Mouse (Mus musculus) left cerebral cortex, adult 18-20 months (tissue): ENCODE measurements around the gene Ankrd33b. TPM values are rescaled to one million over a fixed set of nuclear protein-coding genes. Genes with fewer than 3 reads are reported as not detected.

ENCODE experiments used
- DNase-seq, 2 experiments: peaks; one replicate each; pipeline ENCODE4 v3.0.0; 2021 to 2022; ENCODE audit warnings: low spot score in 2 of 2, mixed read lengths in 1 of 2
- total RNA-seq, 2 experiments: library from RNA; stranded (reverse); gene quantifications; 2 replicates each; pipeline ENCODE4 v1.2.3; 2021

Gene Ankrd33b
- total RNA-seq, 2 experiments from 2014 or later: 81.7 to 87.2 TPM

DNA sequence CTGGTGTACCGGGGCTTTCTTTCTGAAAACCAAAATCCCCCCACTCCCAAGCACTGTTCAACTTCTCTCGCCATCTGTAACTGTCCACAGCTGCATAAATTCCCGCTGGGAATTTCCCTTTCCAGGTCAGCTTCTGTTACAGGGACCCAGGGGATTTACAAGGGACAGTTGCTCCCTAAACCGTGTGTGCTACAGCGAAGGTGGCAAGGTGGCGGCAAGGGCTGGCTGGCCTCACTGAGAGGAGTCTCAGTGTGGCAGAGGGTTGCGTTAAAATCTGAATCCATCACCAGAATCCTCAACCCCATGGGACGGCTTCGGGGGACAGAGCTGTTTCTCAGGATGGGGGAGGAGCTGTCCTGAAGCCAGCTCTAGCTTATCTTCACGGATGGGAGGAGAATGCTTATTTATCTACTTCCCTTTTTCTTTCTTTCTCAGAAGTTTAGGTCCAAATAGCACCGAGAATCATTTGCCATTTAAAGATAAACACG lies 1.6 kb upstream of the Ankrd33b start:
- no peak for DNase-seq

DNA sequence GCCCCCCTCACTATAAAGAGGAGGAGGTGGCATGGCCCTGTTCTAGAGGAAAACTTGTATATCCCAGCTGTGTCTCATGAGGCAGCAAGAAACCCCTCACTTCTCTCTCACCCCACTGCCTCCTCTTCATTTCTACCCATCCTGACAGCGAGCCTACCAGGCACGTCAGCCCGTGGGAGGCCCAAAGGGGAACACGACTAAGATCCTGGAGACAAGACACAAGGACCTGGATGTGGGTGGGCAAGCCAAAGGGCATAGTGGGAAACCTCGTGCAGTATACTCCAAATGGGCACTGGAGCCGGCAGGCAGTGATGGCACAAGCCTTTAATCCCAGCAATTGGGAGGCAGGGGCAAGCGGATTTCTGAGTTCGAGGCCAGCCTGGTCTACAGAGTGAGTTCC lies 1.0 kb upstream of the Ankrd33b start:
- peak in 1 of 2 experiments; percentile 49 for DNase-seq

DNA sequence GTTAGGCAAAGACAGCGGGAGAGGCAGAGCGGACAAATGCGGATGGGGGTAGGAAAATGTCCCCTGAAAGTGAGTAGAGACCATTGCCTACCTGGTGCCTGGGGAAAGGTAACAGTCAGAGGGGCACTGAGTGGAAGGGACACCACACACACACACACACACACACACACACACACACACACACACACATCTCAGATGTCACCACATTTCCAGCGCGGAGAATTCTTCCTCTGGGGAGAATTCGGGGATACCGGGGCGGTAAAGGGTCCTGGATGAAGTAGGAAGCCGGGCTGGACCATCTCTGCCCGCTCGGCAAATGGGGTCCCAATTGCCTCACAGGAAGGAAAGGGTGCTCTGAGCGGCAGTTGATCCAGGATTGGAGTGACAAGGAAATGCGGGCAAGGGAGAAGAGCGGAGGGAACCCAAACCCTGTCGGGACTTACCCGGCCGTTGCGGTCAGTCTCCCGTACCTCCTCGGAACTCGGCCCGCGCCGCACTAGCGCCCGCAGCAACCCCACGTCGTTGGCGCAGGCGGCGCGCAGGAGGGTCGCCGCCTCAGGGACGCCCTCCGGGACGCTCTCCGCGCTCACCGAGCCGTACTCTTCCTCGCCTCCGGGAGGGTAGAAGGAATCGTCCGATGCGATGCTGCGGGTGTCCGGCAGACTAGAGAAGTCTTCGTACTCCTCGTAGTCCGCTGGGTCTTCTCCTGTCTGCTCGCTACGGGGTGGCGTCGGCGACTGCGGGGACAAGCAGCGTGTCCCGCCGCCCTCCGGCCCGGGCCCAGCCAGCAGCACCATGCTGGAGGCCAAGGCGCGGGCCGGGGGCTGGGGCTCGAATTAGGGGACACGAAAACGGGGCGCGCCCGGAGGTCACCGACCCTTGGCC lies 688 bp downstream of the Ankrd33b start:
- no peak for DNase-seq

DNA sequence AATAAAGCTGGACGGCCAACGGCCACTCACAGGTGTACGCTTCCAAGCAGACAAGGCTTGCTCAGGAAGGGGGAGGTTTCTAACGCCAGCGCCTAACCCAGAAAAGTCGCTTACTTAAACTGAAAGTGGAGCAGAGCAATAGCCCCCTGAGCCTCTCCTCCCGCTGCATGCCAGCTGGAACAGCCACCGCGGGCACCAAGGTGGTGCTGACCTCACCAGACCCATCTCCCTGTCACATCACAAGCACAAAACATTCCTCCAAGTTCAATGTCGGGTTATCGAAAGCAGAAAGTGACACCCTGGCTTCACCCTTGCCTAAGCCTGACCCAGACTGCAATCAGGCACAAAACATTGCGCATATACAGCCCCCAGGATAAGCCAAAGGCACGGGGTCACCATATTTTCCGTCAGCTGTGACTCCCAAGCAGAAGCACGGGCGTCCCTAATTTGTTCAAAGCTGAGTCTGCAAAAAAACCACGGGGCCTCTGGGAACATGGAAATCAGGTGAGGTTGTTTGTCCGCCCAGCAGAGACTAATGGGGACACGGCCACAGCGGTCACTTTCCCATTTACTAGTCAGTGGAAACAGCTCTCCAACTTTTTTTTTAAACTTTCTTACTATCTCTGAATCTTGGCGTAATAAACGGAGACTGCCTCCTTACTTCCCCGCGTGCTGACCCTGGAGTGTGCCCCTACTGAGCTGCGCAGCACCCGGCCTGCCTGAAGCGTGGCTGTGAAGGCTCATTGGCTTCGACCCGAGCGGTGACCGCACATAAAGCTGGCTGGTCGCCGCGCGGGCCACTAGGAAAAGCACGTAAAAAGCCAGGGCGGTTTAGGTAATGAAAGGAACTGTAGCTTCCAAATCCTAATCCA lies 1.6 kb downstream of the Ankrd33b start:
- no peak for DNase-seq

DNA sequence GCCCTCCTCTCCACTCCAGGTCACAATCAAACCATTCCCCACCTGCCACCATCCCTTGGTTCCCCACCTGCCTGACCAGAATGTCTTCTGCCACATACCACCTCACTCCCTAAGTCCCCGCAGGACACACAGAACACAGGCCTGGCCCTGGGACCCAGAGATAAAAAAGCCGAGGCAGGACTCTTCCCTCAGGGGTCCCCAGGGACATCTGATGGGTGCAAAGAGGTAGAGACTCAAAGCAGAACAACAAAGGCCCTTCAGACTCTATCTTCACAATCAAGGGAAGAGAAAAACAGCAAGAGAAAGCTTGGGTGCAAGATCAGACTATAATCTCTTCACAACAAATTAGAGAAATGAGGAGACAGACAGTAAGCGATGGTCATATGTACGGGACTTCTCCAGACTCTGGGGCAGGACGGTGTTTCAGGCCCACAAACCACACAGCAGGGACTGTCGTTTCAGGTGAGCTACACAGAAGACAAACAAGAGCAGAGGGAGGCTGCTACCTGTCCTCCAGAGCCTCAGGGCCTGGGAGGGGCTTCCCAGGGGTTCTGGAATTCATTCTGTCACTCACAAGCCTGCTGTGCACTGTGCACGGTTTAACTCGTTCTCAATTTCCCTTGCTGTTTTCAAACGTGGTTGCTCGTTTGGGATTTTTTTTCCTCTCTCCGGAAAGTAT lies 2.3 kb downstream of the Ankrd33b start:
- DNase-seq: no peak

DNA sequence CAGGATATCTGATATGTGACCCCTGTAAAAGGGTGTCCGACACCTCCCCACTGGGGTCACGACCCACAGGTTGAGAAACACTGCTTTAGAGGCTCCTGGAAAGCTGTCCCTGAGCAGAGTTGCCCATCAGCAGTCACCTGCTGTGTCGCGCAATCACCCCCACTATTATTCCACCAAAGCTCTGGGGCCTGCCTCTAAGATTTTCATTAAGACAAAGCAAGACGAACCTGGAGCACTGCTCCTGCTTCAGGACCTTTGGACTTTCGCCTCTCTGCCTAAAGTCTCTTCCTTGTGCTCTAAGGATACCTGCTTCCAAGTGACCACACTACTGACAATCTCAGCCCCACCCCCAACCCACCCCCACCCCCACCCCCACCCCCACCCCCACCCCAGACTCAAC lies 3.1 kb downstream of the Ankrd33b start:
- DNase-seq: no peak

DNA sequence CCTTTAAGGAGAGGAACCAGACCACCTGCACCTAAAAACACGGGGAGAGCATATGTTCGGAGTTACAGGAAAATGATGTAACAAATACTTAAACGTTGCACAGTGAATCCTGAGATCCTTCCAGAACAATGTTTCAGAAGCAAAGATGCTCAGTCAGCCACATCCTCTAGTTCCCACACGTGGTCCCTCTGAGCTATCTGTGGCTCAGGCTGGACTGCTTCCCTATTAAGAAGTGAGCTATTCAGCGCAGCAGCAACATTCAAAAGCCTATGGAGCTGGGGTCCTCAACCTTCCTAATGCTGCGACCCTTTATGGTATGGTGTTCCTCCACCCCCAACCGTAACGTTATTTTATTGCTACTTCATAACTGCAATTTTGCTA lies 3.6 kb downstream of the Ankrd33b start:
- DNase-seq: no peak

DNA sequence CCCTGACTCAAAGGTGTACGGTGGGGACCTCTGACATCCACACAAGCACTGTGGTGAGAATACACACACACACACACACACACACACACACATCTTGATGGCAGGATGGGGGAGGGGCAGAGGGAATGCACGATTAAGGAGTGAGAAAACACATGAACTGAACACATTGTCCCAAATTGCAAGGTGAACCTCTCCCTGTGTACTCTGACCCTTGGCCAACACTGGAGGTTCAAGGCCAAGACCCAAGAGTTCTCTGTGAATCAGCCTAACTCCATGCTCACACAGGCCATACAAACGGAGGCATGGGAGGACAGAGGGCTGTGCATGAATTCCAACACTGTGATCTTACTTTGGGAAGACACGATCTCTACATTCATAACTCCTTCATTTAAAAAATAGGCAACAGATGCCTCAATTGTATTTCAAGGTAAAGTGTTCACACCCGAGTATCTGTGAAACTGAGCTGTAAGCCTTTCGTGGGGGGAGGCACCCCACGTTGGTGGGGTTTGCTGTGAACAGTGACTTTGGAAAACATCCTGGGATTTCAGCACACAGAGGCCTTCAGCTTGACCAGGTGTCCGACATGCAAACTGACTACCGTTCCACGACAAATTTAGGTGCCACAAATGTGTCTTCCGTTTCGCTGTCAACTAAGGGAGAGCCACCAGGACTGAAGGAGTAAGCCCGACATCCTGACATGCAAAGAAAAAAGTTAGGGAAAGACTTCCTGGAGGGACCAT lies 4.1 kb downstream of the Ankrd33b start:
- no peak for DNase-seq

DNA sequence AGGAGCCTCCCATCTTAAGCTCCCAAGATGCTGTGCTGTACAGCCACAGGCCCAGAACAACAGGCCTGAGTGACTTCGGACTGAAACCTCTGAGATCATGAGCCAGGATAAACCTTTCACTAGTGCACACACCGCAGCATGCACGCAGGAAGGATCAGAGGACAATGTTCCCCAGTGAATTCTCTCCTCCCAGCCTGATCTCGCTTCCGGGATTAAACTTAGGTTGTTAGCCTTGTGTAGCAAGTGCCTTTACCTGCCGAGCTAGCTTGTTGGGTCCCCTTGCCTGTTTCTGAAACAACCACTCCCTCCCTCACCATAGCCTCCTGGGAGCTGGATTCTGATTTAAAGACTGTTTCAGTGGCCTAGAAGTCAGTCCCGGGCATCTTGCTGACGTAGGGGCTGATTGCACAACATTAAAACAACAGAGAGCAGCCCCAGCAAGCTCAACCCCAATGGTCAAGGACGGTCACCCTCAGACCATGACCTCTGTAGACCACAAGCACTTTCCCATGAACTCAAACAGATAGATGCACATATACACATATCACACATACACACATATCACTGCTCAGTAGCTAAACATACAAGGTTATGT lies 6.2 kb downstream of the Ankrd33b start:
- no peak for DNase-seq

DNA sequence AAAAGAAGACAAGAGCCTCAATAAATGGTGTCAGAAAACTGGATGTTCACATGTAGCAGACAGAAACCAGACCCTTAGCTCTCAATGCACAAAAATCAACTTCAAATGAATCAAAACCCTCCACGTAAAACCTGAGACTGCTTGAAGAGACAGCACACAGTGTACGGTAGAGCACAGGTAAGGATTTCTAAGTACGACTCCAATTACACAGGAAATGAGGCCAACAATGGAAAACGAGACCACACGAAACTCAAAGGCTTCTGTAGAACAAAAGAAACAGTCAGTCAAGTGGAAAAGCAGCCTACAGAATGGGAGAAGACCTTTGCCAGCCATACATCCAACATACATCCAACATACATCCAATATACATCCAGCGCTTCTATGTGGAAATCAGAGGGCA lies 6.9 kb downstream of the Ankrd33b start:
- DNase-seq: no peak

DNA sequence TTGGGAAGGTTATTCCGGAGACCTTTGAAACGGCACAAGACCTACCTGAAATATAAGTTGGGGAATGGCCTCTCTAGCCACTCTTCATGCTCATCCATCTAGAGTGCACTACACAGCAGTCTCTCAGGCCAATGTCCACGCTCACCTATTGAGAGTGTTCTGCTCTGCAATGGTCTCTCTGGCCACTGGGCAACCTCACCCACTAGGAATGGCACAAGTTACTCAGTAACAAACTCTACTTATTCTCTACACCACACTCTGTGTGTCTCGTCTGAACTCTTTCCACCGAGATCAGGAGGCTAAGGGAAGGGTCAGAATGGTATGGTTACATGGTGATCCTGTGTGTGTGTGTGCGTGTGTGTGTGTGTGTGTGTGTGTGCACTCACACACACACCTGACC lies 7.7 kb downstream of the Ankrd33b start:
- DNase-seq: no peak

DNA sequence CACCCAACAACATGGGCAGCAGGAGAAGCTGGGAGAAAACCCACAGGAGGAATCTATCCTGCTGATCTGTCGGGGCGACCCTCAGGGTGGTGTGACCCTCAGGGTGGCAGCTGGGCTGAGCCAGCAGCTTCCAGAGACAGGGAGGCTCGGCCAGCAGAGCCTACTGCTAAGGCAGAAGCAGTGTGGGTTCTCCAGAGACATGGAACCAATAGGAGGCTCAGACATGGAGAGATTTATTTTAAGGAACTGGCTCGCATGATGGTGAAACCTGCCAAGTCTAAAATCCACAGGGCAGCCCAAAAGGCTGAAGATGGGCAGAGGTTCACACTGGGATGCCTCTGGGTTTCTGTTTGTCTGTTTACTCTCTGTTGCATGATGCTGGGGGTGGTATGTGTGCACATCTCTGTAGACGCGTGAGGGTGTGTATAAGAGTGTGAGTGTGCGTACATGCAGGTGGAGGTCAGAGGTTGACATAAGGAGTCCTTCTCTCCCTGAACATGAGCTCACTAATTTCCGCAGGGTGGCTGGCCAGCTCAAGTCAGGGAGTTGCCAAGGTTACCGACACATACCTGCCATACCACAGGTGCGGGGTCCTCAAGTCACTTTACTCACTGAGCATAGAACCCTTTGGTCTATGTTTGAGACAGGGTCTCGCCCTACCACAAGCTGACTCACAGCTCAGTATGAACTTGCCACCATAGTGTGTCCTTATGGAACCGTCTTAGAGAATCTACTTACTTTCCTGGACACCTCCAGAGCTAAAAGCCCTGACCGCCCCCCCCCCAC lies 14.8 kb downstream of the Ankrd33b start:
- DNase-seq: no peak

DNA sequence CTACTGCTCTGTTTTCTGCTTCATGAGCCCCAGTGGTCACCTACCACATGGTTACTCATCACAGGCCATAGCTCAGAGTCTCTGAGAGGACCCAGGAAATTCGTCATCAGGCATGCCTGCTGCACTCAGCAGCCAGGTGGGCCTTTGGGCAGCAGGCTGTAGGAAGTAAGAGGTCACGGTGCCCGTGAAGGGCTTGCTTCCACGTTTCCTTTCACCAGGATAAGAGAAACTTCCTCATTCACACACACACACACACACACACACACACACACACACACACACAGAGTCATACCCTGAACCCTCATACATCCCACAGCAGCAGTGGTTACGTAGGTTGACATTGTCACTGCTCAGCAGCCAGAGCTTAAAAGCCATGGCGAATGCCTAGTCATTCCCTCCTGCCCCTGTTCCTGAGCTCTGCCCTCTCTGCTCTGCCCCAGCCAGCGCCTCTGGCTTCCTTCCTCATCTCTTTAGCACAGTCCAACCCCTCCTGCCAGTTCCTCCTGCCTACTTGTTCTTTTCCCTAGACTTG lies 17.6 kb downstream of the Ankrd33b start:
- no peak for DNase-seq

DNA sequence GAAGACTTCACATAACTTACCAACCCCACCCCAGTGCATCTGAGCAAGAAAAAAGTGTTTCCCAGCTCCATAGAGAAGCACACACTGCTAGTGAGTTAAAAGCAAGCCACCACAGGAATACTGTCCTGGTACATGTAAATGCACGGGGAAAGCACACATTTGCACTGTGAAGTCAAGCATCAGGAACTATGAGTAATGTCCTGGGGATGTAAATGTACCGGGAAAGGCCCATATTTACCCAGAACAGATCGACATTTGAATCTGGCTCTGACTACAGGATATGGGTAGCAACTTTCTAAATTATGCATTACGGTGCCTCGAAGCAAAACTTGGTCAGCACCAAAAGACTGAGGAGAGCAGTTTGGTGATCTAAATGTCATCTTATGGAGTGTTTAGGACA lies 18.5 kb downstream of the Ankrd33b start:
- DNase-seq: no peak

DNA sequence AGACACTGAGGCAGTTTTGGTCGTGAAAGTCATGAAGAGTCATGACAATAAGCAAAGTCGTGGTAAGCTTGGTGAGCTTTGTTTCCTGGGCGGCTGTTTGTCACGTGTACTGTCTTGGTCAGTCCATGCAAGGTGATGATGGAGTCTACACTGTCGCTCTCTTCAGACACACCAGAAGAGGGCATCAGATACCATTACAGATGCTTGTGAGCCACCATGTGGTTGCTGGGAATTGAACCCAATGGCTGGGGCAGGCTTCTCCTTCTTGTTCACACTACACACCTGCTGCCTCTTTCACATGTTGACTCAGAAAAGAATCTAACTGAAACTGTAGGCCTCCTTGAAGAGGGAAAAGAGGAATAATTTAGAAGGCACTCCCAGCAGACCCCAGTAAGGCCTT lies 19.3 kb downstream of the Ankrd33b start:
- no peak for DNase-seq

DNA sequence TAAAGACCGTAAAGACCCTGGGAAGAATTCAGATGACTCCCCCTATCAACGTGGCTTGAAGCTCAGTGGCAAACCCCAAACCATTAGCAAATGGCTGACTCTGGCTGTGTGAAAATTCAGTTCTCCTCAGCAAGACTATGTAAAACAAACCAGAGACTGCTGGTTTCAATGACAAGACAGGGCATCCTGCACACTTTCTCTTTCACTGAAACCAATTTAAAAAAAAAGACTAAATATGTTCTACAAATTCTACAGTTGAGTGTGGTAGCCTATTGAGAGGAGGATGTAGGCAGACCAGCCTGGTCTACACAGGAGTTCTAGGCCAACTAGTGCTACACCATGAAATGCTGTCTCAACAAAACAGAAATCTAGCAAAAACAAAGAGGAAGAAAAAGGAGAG lies 21.0 kb downstream of the Ankrd33b start:
- no peak for DNase-seq

DNA sequence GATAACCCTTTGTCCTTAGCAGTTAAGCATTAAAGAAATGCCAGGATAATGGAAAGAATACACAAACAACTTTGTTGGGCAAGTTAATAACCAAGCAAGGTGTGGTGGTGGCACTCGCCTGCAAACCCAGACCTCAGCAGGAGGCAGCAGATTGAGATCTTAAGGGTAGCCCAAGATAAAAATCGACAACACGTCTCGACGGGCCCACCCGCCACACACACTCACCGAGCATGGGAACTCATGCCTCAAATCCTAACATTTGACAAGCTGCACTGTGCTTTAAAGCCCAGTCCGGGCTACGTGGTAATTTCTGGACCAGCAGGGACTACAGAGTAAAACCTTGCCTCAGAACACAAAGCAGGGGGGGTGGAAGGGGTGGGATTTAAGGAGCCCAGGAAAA lies 22.2 kb downstream of the Ankrd33b start:
- no peak for DNase-seq

DNA sequence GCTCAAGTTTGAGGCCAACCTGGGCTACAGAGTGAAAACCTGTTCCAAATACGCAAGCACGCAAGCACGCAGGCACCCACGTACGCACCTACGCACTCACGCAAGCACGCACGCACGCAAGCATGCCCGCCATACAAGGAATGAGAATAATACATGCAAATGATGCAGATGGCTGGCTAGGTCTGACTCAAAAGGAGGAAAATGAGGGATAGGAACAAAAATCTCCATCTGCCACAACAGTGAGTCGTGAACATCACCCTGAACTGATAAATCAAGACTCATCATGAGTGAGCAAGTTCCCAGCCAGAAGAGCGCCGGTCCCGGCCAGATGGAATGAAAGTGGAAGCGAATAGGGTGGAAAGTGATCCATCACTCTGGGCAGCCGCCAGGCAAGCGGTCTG lies 22.7 kb downstream of the Ankrd33b start:
- DNase-seq: peak; percentile 73 to 74

DNA sequence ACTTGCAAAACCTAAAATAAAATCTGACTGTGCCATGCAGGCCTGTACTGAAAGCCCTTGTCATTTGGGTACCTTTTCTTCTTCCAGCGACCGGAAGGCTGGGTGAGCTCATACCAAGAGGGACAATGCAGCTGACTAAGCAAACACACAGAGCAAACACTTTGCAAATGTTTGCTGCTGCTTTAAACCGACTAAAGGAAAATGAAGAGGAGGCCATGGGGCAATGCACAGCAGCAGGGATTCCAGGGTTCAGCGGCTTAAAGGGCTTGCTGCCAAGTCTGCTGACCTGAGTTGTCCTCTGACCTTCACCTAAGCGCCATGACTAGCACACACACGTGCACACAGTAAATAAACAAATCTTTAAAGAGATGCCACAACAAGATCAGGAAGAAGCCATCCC lies 23.9 kb downstream of the Ankrd33b start:
- DNase-seq: no peak
